Mouse (Mus musculus) left cerebral cortex, adult 9 months (tissue): ENCODE measurements at regions not wholly inside any gene's neighbourhood (a gene's known extent, or its start where the extent isn't known, plus 50 kb on each side); places are given as distances from the start of the nearest gene placed in this dataset.
A peak's percentile ranks its signal among the peaks of the same experiment; 100 is the strongest.
"Not testable (repeated sequence)": the region's sequence is repeated elsewhere in the genome, so short reads cannot be mapped to it uniquely, and the experiment has no call there.

Experiments used
- DNase-seq, 2 experiments: peaks; one replicate each; pipeline ENCODE4 v3.0.0; 2022; ENCODE audit warnings: low spot score in 2 of 2

DNA sequence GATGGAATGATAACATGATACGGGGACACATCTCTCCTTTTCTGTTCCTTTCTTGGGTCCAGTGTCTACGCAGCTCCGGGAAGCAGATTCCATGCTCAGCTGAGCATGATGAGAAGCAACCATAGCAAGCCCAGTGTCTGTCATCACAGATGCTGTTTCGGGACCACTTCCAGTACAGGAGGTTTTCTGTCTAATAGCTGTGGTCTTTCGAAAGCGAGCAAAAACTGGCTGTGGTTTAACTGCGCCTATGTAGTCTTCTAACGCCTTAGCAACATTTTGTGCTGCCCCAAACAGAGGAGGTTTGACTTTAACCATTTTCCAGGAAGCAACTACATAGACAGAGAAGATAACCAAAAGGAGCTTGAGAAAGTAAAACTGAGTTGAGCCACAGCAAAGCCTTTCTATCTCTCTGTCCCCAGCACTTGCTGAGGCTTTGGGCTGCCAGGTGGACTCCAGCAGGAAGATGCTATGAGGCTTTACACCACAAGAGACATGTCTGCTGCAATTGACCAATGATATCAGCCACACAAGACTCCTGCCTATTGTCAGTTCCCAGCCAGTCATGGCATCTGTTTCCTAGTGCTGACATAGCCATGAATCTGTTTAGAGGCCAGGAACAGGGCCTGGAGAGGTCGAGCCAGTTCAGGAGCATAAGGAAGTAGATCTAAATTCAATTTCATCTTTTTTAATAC, 95.1 kb downstream of the Stard3nl start:
- not testable (repeated sequence) for DNase-seq

- DNase-seq: no peak
Observed at GRCm38 (mm10) chr13:19296325-19296724, 99.3 kb downstream of the Stard3nl start.

DNA sequence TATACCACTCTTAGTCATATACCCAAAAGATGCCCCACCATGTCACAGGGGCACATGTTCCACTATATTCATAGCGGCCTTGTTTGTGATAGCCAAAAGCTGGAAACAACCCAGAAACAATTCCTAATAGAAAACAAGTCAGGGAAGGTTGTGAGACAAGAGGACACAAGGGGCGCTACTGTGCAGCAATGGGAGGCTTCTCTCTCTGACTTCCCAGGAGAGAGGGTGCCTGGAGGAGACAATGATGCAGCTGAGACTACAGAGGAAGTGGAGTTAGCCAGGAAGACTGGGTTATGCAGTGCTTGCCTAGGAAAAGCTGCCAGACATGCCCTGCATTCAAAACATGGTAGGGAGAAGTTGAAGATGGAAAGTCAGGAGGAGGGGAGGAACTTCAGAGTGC, 102.6 kb downstream of the Stard3nl start:
- DNase-seq: no peak

DNA sequence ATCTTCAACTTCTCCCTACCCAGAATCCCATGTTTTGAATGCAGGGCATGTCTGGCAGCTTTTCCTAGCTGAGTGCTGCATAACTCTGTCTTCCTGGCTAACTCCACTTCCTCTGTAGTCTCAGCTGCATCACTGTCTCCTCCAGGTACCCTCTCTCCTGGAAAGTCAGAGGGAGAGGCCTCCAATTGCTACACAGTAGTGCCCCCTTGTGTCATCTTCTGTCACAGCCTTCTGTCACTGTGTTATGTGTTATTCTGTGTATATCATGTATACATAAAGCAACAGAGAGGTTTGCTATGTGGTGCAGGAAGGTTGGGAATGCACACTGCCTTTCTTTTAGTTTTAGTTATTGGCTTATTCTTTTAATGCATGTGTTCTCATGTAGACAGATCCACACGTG, 112.4 kb downstream of the Stard3nl start:
- DNase-seq: no peak

- DNase-seq: not testable (repeated sequence)
Observed at GRCm38 (mm10) chr13:19272548-19273295, 122.9 kb downstream of the Stard3nl start.

DNA sequence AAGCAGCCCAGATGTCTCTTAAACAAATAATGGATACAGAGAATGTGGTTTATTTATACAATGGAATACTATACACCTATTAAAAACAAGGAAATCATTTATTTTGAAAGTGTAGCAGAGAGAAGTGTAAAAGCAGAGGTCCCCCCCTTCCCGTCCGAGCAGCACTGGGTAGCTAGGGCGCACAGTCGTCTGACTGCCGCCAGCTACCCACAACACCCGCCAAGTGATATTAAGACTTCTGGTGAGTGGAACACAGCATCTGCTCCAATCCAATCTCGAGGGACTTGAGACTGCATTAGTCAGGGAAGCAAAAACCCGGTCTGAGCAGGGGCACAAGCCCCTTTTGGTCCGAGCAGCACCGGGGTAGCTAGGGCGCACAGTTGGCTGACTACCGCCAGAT, 130.6 kb downstream of the Stard3nl start:
- DNase-seq: not testable (repeated sequence)

GRCm38 (mm10) chr13:19246558-19246957, 149.0 kb downstream of the Stard3nl start:
- not testable (repeated sequence) for DNase-seq

- DNase-seq: not testable (repeated sequence)
Observed at GRCm38 (mm10) chr13:19242580-19242979, 153.0 kb downstream of the Stard3nl start.

- DNase-seq: peak in 1 of 2 experiments; percentile 26
Observed at GRCm38 (mm10) chr13:19236340-19236739, 159.3 kb downstream of the Stard3nl start.

DNA sequence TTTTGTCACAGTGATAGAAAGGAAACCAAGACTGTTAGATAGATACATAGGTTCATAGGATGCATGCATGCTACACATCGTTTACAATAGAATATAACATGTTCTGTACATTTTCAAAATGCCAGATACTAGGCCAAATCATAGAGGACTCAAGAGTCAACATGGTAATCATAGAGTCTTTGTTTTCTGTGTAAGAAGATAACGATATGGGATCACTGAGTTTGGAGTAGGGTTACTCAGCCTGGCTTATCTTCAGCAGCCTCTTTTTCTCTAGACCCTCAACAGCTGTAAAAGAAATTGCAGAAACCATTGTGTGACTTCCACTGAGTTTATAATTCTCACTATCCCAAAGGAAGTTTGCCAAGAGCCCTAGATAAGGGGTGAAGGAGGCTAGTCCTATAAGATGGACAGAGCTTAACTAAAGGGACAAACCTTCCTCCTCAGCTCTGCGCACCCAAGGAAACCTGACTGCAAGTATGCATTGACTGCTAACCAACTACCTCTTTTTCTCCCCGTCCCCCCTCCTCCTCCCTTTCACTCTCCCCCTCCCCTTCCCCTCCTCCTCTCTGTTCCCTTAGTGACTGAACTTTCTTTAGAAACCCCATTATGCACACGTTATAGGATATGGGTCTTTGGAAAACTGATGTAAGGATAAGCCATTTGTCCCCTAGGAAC, 160.8 kb downstream of the Stard3nl start:
- DNase-seq: no peak

DNA sequence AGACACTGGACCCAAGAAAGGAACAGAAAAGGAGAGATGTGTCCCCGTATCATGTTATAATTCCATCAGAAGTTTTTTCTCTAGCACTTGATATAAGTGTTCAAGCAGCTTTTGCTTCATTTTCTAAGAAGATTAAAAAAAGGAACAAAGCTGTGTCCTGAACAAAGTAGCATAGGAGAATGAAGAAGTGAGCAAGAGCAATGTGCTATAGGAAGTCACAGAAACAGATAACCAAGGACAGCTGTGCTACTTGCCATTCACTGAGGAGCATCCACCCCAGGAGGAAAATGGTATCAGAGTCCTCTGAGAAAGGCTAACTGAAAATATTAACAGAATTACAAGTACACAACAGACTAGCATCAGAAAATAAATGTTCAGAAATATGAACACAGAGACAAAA, 175.6 kb downstream of the Stard3nl start:
- not testable (repeated sequence) for DNase-seq

DNA sequence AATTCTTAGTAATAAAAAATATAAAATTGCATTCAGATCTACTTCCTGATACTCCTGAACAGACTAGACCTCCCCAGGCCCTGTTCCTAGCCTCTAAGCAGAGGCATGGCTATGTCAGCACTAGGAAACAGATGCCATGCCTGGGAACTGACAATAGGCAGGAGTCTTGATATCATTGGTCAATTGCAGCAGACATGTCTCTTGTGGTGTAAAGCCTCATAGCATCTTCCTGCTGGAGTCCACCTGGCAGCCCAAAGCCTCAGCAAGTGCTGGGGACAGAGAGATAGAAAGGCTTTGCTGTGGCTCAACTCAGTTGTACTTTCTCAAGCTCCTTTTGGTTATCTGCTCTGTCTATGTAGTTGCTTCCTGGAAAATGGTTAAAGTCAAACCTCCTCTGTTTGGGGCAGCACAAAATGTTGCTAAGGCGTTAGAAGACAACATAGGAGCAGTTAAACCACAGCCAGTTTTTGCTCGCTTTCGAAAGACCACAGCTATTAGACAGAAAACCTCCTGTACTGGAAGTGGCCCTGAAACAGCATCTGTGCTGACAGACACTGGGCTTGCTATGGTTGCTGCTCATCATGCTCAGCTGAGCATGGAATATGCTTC, 176.1 kb downstream of the Stard3nl start:
- not testable (repeated sequence) for DNase-seq

DNA sequence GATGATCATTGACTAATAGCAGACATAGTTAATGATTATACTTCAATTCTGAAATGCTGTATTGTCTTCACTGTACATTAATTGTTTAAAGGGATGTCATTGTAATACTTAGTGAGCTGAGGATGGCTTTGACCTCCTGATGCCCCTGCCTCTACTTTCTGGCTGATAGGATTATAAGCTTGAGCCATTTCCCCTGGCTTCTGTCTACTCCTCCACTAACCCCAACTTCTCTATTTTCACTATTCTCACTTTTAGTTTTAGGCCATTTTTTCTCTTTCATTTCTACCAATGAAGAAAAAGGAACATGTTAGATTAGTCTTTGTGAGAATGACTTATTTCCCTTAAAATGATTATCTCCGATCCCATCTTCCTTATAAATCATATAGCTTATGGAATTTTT, 190.9 kb downstream of the Stard3nl start:
- DNase-seq: no peak

DNA sequence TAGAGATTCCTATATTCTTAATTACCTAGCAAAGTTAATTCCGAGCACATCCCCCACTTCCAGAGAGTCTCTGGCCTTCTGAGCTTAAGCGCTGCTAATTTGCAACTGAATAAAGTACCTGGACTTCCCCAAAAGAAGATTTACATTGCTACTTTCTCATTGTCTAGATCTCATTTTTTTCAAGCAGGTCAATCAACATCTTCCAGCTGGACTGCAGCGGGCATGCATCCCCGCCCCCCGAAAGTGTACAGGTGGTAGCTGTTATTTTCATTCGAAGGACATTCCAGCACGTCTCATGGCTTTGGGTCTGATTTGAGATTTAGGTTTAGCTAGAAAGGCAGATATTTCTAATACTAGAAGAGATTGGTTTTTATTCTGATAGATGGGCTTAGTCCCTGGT, 193.3 kb downstream of the Stard3nl start:
- DNase-seq: not testable (repeated sequence)
